Mouse (Mus musculus) telencephalon, adult 2 months (tissue): ENCODE data around the gene Ano6.

Source experiments
- DNase-seq: peaks from one replicate; pipeline ENCODE4 v3.0.0-alpha.2; 2011; ENCODE audit warnings: low read depth, low spot score

The Ano6 gene

GRCm38 (mm10) chr15:95931013-95931775 lies 140.6 kb downstream of the Ano6 start:
- DNase-seq, result peak; percentile 82

DNA sequence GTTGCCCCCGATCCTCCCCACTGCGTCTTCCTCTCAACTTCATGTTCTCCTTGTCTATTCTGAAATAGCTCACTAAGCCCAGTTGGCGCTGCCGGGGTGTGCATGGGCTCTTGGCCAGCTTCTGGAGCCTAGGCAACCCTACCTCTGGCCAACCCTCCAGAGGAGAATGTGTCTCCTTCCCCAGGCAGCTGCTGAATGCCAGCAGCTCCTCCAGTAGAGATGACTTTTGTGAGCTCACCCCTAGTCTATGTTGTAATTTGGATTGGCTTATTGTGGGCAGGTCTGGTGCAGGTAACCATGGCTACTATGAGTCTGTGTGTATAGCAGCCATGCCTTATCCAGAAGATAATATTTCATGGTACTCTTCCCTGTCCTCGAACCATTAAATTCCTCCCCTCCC lies 141.7 kb downstream of the Ano6 start:
- peak; percentile 47 for DNase-seq

DNA sequence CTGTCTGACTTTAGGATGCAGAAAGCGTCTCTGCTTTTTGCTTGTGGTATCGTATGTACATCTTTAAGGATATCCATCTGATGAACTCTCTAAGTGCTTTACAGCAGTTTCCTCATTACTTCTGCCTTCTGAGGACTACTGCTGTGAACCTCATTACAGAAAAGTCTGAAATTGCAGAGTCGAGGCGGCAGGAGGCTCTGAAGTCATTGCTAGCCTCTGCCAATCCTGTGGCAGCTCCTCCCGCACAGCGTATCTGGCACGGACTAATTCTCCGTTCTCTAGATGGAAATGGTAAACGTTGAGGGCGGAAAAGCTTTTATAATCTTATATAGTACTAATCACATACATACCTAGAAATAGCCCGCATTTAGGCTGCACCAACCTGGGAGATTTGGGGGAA lies 144.5 kb downstream of the Ano6 start:
- DNase-seq, result peak; percentile 55

- no peak for DNase-seq
These were observed 152.8 kb downstream of the Ano6 start for GRCm38 (mm10) chr15:95943470-95943869.

DNA sequence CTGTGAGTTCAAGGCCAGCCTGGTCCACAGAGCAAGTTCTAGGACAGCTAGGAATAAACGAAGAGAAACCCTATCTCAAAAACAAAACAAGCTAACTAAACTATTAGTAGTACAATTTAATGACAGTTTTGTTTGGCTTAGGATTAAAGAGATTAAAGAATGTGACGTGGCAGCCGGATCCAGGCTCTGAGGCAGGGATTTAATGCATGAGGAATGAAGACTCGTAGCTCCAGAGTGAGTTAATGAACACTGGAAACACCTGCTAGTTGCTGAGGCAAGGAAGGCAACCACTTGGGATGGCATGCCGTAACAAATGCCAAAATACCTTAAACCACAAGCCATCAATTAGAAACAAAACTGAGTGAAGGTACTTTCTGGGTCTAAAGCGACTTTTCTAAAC lies 153.7 kb downstream of the Ano6 start:
- DNase-seq, result no peak

GRCm38 (mm10) chr15:95945951-95946708 lies 155.5 kb downstream of the Ano6 start:
- no peak for DNase-seq

- no peak for DNase-seq
These were observed 157.8 kb downstream of the Ano6 start for GRCm38 (mm10) chr15:95948411-95948810.

DNA sequence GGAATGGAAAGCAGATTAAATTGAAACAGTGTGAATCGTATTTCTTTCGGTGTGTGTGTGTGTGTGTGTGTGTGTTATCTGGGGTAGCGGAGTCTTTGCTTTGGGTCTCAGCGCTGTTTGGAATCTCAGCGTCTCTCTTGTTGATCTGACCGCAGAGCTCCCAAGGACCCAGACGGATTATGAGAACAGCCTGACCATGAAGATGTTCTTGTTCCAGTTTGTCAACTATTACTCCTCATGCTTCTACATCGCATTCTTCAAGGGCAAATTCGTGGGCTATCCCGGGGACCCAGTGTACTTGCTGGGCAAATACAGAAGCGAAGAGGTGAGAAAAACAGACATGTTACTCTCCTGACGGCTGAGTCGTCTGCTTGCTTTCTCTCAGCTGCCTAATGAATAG lies 158.7 kb downstream of the Ano6 start:
- no peak for DNase-seq

- no peak for DNase-seq
These were observed 160.9 kb downstream of the Ano6 start for GRCm38 (mm10) chr15:95951497-95951896.

- no peak for DNase-seq
These were observed 166.0 kb downstream of the Ano6 start for GRCm38 (mm10) chr15:95956692-95957091.

- DNase-seq, result no peak
These were observed 171.9 kb downstream of the Ano6 start for GRCm38 (mm10) chr15:95962411-95963123.

DNA sequence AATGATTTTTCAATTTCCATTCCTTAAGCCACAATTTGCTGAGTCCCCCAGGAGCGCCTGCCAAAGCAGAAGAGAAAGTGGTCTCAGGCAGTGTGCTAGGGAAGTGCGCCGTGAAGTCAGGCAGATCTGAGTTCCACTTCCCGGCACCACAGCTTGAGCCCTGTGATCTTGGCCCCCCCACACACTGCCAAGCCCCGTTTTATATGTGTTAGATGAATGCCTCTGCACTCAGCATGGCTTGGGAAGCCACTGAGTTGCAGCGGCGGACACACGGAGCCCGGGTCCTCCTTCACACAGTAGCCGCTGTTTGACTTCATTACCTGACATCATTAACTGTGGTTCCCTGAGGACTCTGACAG lies 172.5 kb downstream of the Ano6 start:
- no peak for DNase-seq

- DNase-seq, result no peak
These were observed 173.0 kb downstream of the Ano6 start for GRCm38 (mm10) chr15:95963533-95964250.

GRCm38 (mm10) chr15:95964251-95964561 lies 173.6 kb downstream of the Ano6 start:
- DNase-seq, result peak; percentile 28

DNA sequence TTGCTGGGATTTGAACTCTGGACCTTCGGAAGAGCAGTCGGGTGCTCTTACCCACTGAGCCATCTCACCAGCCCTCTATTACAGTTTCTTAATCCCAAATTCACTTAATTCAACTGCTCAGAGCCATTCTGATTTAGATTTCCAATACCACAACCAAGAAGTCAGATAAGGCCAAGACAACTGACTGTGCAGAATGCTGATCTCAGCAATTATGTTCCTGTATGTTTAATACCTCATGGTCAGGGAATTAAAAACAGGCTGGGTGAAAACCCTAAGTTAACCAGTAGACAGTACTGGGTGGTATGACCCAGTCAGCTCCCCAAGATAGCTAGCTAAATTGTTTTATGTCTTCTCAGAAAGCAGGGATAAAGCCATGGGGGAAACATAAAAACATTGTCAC lies 176.3 kb downstream of the Ano6 start:
- no peak for DNase-seq

DNA sequence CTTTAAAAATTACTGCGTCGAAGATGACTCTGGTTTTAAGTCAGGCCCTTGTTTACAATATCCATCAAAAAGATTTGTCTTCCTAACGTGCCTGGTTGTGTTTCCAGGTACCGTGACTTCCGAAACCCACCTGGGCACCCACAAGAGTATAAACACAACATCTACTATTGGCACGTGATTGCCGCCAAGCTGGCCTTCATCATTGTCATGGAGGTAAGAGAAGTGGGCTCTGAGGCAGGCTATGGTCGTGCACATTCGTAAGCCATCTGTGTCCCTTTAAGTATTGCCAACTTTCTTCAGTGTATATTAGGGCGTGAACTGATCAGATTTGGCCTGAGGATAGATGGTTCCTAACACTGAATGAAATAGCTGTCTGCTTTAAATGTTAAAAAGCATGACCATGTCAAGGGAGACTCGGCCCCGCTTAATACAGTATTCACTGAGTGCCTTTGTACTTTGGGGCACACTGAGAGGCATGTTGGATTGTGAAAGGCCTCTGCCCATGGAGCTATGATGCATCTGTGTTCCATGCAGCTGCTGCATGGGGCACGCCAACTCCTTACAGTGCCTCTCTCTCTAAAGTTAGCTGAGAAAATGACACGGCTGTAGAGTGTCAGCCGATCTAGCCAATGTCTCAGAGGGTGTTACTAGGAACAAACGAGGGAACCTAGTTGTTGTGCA lies 177.0 kb downstream of the Ano6 start:
- DNase-seq, result no peak

DNA sequence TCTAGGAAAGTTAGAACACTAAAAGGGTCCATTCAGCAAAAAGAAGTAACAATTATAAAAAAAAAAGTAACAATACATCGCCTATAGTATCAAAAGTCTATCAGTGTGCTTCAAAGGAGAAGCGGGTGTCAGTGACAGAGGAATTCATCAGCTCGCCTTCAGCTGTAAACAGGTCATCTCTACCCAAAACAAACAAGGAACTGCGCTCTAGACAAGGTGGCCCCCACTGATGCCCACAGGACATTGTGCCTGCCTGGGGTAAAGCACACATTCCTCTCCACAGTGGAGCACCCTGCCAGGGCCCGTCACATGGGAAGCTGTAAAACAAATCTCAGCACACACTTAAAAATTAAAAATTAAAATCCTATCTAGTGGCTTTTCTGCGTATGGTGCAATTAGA lies 179.0 kb downstream of the Ano6 start:
- no peak for DNase-seq

- no peak for DNase-seq
These were observed 179.5 kb downstream of the Ano6 start for GRCm38 (mm10) chr15:95970176-95970575.

DNA sequence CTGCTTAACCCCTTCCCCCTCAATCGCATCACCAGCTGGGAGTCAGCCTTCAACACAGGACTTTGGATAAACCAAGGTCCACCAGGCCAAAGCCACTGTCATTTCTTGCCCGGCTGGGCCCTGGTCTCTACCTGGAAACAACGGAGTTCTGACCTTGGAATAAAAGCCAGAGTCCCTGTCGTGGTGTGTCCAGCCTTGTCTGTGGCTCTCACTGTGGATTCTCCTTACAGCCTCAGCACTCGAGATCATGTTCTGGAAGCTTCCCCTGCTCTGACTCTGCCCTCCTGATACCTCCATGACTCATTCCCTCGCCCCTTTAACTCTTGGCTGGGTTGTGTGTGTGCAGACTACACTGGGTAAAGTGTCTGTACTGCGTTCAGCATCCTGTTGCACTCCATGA lies 180.0 kb downstream of the Ano6 start:
- no peak for DNase-seq

GRCm38 (mm10) chr15:95971302-95971701 lies 180.7 kb downstream of the Ano6 start:
- DNase-seq, result no peak

- no peak for DNase-seq
These were observed 181.5 kb downstream of the Ano6 start for GRCm38 (mm10) chr15:95972156-95972555.

- DNase-seq, result no peak
These were observed 182.0 kb downstream of the Ano6 start for GRCm38 (mm10) chr15:95972621-95973020.
